Comparison of ENCODE assay signal across 9 mouse cellular contexts in genomic region chr2:10785156-10785555, GRCm38 (mm10).
A peak's percentile ranks its signal among the peaks of the same experiment; 100 is the strongest.
DNase-seq lines count a peak whose midpoint lies in the region; ATAC-seq and TF ChIP-seq lines count a peak whose summit lies in the region.
"Had no signal": no experiment of that assay in that cellular context is flagged by ENCODE, and none has a peak within 500 bp of the region (broad histone marks: within the 10 kb centered on the region; RNA-seq: fewer than 3 reads in every experiment).

No protein-coding gene starts in this region.

- no peak overlapping the region for H3K9ac ChIP-seq in forebrain, embryonic 16.5 days (replicated peaks; ENCODE audit: low read depth, low read length)
- no peak overlapping the region for H3K9ac ChIP-seq in midbrain, embryonic 14.5 days (replicated peaks; ENCODE audit: low read length)
- H3K9ac ChIP-seq: liver, embryonic 13.5 days had no signal

- peak; percentile 33 for DNase-seq in forebrain, embryonic 10.5 days (ENCODE audit: extremely low spot score, low spot score)
- peak; percentile 60 for DNase-seq in 3T3-L1 (ENCODE audit: low read depth, low spot score)
- peak; percentile 8 for DNase-seq in adrenal gland, postnatal 25 days
- DNase-seq in kidney, postnatal 36 days: peak; percentile 45 to 51
- peak; percentile 82 for DNase-seq in midbrain, embryonic 14.5 days
- DNase-seq in ovary, postnatal 36 days (ENCODE audit: low spot score): no peak
- DNase-seq: liver, embryonic 13.5 days had no signal

- peak; percentile 35; the same call in 1 of the 2 replicates for TF ChIP-seq CTCF in embryonic fibroblast, embryonic 13.5 days (IDR thresholded peaks at IDR 0.05; ENCODE audit: borderline replicate concordance, insufficient read depth, low read length)

- H3K4me3 ChIP-seq in forebrain, embryonic 10.5 days: no peak overlapping the region
- no peak overlapping the region for H3K4me3 ChIP-seq in forebrain, embryonic 16.5 days (replicated peaks; ENCODE audit: low read length)
- no peak overlapping the region for H3K4me3 ChIP-seq in embryonic fibroblast, embryonic 13.5 days (ENCODE audit: insufficient read depth, low read length)
- no peak overlapping the region for H3K4me3 ChIP-seq in midbrain, embryonic 14.5 days (replicated peaks; ENCODE audit: low read depth, low read length)
- H3K4me3 ChIP-seq: liver, embryonic 13.5 days had no signal

- H3K27me3 ChIP-seq in forebrain, embryonic 10.5 days (ENCODE audit: poor library complexity, severe bottlenecking): no peaks in the 10 kb centered on the region
- H3K27me3 ChIP-seq in forebrain, embryonic 16.5 days (replicated peaks; ENCODE audit: control insufficient read depth, insufficient read depth, low read length): peaks cover 8% of the 10 kb centered on the region; the same call in 1 of the 2 replicates
- H3K27me3 ChIP-seq in midbrain, embryonic 14.5 days (ENCODE audit: control insufficient read depth, insufficient read depth, low read length): no peaks in the 10 kb centered on the region
- H3K27me3 ChIP-seq: liver, embryonic 13.5 days had no signal

- no peak for ATAC-seq in forebrain, embryonic 16.5 days
- ATAC-seq in midbrain, embryonic 14.5 days (ENCODE audit: low FRiP score, low TSS enrichment): no peak

- no peak overlapping the region for H3K4me2 ChIP-seq in forebrain, embryonic 16.5 days (ENCODE audit: low read length)
- H3K4me2 ChIP-seq in midbrain, embryonic 14.5 days (ENCODE audit: low read length): no peak overlapping the region
- H3K4me2 ChIP-seq: liver, embryonic 13.5 days had no signal

- no peak overlapping the region for H3K27ac ChIP-seq in forebrain, embryonic 10.5 days
- H3K27ac ChIP-seq in forebrain, embryonic 16.5 days (ENCODE audit: low read length): no peak overlapping the region
- H3K27ac ChIP-seq in embryonic fibroblast, embryonic 13.5 days (ENCODE audit: insufficient read depth, low read length): no peak overlapping the region
- no peak overlapping the region for H3K27ac ChIP-seq in midbrain, embryonic 14.5 days (replicated peaks; ENCODE audit: low read depth, low read length)
- H3K27ac ChIP-seq: liver, embryonic 13.5 days had no signal

- 23% methylated on average over 2 of the region's 2 CpGs for WGBS in forebrain, embryonic 10.5 days
- WGBS in forebrain, embryonic 16.5 days: 18% methylated on average over 2 of the region's 2 CpGs
- WGBS in midbrain, embryonic 14.5 days: 26% methylated on average over 2 of the region's 2 CpGs

- H3K36me3 ChIP-seq in forebrain, embryonic 10.5 days (replicated peaks): no peaks in the 10 kb centered on the region
- H3K36me3 ChIP-seq in forebrain, embryonic 16.5 days (ENCODE audit: control insufficient read depth, insufficient read depth): no peaks in the 10 kb centered on the region
- H3K36me3 ChIP-seq in midbrain, embryonic 14.5 days (ENCODE audit: control insufficient read depth, insufficient read depth, low read length): no peaks in the 10 kb centered on the region
- H3K36me3 ChIP-seq: liver, embryonic 13.5 days had no signal

- no peak for TF ChIP-seq POLR2A in embryonic fibroblast, embryonic 13.5 days (IDR thresholded peaks at IDR 0.05; ENCODE audit: low read depth, low read length)

- peaks cover 22% of the 10 kb centered on the region for H3K4me1 ChIP-seq in forebrain, embryonic 10.5 days
- peaks cover 5% of the 10 kb centered on the region for H3K4me1 ChIP-seq in forebrain, embryonic 16.5 days (replicated peaks; ENCODE audit: control insufficient read depth, insufficient read depth, low read length)
- H3K4me1 ChIP-seq in embryonic fibroblast, embryonic 13.5 days (ENCODE audit: control insufficient read depth, insufficient read depth, low read length): peaks cover 3% of the 10 kb centered on the region; the same call in 1 of the 2 replicates
- no peaks in the 10 kb centered on the region for H3K4me1 ChIP-seq in midbrain, embryonic 14.5 days (ENCODE audit: control insufficient read depth, insufficient read depth, low read length)
- H3K4me1 ChIP-seq: liver, embryonic 13.5 days had no signal

- H3K9me3 ChIP-seq in forebrain, embryonic 10.5 days: no peaks in the 10 kb centered on the region
- no peaks in the 10 kb centered on the region for H3K9me3 ChIP-seq in forebrain, embryonic 16.5 days (ENCODE audit: control insufficient read depth, low read length)
- H3K9me3 ChIP-seq in midbrain, embryonic 14.5 days (ENCODE audit: control insufficient read depth, low read length): no peaks in the 10 kb centered on the region
- H3K9me3 ChIP-seq: liver, embryonic 13.5 days had no signal
